Mouse (Mus musculus): ENCODE data around the gene Lrig1.
"Not testable (repeated sequence)": the region's sequence is repeated elsewhere in the genome, so short reads cannot be mapped to it uniquely, and the experiment has no call there.

Lrig1 gene

DNA sequence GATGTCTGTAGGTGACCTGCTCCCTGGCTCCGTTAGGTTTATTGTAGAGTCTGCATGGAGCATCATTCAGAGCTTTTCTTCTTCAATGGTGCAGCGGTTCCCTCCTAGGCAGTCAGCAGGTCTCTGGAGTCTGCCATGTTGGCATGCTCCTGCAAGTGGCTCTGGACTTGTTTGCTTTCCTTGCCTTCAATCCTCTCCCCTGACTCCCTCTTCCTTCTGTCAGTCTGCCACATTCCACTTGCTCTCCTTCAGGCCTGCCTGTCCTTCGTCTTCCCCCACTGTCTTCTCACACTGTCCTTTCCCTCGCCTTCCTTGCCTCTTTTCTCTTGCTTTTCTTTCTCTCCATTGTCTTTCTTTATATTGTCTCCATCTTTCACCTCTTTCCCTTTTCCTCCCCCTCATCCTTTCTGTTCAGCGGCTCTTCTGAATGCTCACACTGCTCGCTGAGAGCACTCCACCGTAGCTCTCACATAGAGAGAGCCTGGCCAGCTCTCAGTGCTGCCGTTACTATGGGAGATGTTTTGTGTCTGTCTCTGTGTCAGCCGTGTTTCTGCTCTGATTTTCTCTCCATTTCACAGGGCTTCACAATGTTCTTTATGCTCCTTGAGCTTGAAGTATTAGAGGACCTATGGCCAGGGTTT lies 124.3 kb downstream of the Lrig1 start:
- no peak for DNase-seq (ENCODE audit: low spot score)

- no peak for DNase-seq (ENCODE audit: low spot score)
These were observed 131.9 kb downstream of the Lrig1 start for GRCm38 (mm10) chr6:94568040-94568439.

- no peak for DNase-seq (ENCODE audit: low spot score)
These were observed 134.2 kb downstream of the Lrig1 start for GRCm38 (mm10) chr6:94565766-94566165.

DNA sequence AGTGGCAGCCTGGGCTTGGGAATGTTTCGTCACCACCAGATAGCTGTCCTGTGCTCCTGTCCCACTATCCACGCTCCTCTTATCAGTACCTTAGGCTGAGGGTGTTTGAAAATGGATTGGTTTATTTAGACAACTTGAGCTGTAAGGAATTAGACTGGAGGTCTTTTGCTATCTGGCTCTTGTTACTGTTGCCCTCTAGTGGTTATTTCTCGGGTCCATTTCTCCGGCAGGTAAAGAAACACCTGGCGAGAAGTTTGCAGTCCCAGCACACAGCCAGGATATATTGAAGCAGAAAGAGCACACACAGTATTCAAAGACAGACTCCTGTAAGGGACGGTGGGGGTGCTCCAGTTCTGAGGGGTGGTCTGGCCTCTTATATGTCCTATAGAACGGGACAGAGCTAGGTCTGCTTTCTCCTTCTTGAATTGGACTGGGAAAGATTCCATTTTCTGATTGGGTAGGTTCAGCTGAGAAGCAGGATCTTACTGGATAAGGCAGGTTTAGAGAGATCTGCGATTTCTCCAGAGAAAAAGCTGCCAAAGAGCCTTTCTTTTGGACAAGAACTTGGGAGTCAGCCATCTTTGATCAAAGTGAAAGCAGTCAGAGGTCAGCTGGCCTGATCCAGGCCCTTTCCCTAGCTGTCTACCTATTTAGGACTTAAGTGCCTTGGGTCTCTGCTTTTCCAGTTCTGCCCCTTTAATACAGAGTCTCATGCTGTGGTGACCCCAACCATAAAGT lies 136.6 kb downstream of the Lrig1 start:
- no peak for DNase-seq (ENCODE audit: low spot score)

- DNase-seq (ENCODE audit: low spot score): no peak
These were observed 138.6 kb downstream of the Lrig1 start for GRCm38 (mm10) chr6:94561346-94561745.

DNA sequence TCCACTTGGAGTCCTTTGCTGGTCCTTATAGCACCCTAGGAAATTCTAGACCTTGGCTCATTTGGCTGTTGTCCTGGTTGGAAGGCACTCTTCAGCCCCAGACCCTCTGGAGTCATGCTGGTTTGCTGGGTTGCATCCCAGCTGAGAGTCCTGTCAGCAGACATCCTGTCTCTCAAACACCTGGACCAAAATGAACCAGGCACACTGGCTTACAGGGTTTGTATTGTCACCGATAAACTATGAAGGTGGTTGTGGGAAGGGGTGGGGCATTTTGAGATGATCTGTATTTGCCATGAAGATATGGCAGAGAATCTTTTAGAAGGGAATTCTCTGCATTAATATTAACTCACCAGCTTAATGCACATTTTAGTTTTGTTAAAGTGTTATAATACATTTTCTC lies 139.1 kb downstream of the Lrig1 start:
- DNase-seq (ENCODE audit: low spot score): no peak

GRCm38 (mm10) chr6:94558603-94559002 lies 141.4 kb downstream of the Lrig1 start:
- DNase-seq (ENCODE audit: low spot score): not testable (repeated sequence)

Measured in embryo, embryonic 10 days (tissue).